Mouse (Mus musculus) neural tube, embryonic 15.5 days (tissue): ENCODE measurements around the gene Mmaa. TPM values are rescaled to one million over a fixed set of nuclear protein-coding genes. Genes with fewer than 3 reads are reported as not detected.

Source experiments
- polyA plus RNA-seq: library from polyadenylated mRNA; unstranded; fragments of >200 nt; fragmentation: Nextera tagmentation; extraction: Ambion mirVana; gene quantifications from 2 replicates; pipeline ENCODE4 v1.2.1, GENCODE M21; 2015

Gene Mmaa
- polyA plus RNA-seq, 1 experiment from 2014 or later, result 18.5 TPM

Other genes starting within 250 kb of the Mmaa start
- not detected in 2 replicates for gene 1700011L22Rik, start 46.4 kb downstream of the Mmaa start, polyA plus RNA-seq
- 54.3 and 59.0 TPM in 2 replicates for gene Smad1, start 104.6 kb upstream of the Mmaa start, polyA plus RNA-seq